Mouse (Mus musculus) liver, adult (tissue): ENCODE results near the gene Smad1.

Experiments
- GATA4 ChIP-seq: IDR thresholded peaks from 2 replicates; pipeline ENCODE4 v1.6.1; 2014; ENCODE audit warnings: mild to moderate bottlenecking, low read length; ENCODE audit not compliant: insufficient replicate concordance

The Smad1 gene

DNA sequence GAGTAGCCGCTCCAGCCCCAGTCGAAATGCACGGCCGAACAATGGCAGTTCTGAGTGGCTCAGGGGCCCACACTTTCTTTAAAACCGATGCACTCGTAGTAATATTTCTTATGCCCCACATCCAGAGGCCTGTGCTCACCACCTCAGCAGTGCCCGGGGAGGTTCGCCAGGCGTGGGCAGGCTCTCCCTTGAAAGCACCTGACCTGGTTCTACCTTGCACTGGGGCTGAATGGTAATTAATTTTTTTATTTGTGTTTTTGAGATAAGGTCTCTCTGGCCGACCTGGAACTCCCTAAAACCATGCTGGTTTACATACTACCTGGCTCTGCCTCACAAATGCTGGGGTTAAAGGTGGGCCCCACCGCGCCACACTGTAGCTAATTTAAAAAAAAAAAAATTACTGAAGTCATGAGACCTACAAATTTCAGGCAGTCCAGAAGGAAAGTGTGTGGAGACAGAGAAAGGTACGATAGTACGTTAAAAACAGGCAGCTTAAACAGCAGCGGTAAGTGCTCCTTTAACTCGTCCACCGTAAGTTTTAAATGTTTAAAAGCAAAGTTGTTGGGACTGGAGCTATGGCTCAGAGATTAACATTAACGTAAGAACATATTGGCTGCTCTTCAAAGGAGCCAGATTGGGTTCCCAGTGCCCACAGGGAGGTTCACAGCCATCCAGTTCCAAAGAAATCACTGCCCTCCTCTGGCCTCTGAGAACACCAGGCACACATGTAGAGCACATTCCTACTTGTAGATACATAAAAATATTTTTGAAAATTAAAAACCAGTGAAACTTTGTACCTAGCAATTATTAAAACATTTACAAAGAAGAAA is 103.8 kb downstream of the Smad1 start:
- TF ChIP-seq GATA4 = no peak

DNA sequence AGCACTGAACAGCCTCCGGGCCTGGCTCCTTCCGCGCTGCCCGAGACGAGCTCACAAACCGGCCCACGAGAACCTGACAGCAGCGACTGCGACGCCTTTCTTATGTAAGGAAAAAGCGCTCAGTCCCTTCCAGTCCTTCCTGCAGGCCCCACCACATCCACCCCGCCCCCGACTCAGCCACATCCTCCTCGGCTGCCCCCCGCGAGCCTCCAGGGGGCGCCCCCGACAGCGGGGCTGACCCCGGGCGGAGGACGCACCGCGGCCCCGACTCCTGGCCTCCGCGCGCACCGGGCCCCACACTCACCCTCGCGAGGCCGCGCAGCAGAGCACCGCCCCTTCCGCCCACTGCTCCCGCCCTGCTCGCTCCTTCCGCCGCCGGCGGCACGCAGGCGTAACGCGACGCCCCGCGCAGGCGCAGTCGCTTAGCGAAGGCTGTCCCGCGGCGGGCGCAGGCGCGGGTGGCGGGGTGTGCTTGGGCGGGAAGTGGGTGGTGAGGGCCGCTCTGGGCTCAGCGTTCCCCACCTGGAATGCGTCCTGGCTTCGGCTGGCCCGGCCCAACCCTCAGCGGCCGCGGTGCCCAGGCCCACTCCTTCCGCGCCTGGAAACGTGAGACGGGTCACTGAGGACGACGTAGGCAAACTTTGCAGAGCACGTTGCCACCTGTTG is 104.6 kb downstream of the Smad1 start, which contains the start of gene Mmaa:
Mmaa (minus strand) TSS at position 328 of the 666 bp plus-strand sequence.
- peak; percentile 38; the same call in 1 of the 2 replicates for TF ChIP-seq GATA4

DNA sequence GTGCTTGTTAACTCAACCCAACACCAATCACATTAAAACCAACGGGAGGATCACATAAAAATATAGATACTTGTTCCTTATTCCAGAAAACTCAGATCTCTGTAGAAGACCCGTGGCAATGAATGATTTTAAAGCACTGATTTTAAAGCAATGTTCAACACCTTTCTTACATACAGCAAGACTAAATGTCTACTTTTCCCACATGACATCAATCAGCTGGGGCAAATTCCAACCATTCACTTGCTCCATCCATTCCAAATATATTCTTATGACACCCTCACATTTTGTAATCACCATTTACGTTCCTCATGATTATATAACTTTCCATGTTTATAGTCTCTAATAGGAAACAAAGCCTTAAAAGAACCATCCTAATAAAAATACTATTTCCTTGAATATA is 105.5 kb downstream of the Smad1 start:
- no peak for TF ChIP-seq GATA4

- no peak for TF ChIP-seq GATA4
These were observed 106.5 kb downstream of the Smad1 start for GRCm38 (mm10) chr8:79292712-79293264.

- no peak for TF ChIP-seq GATA4
These were observed 109.7 kb downstream of the Smad1 start for GRCm38 (mm10) chr8:79289592-79289991.

DNA sequence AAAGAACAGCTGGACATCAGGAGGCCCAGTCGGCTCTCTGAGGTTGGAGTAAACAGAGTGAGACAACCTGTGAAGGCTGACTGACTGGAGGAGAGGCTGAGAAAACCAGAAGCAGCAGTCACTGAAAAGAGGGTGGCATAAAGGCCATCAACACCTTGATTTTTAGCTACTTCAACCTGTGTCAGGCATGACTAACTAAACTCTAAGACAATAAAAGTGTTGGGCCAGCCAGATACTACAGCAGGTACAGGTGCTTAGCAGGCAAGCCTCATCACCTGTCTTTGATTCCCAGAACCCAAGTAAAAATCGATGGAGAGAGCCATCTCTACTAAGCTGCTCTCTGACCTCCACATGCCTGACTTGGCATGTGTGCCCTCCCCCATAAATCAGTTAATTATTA is 110.6 kb downstream of the Smad1 start:
- TF ChIP-seq GATA4 = no peak
